Mouse (Mus musculus) leukemia stem cell, adult 10-12 weeks (primary cell): ENCODE data around the gene Klrc2. TPM values are rescaled to one million over a fixed set of nuclear protein-coding genes. Genes with fewer than 3 reads are reported as not detected.

Source experiments
- polyA plus RNA-seq: library from polyadenylated mRNA; stranded (reverse); fragments of >175 nt; gene quantifications from 2 replicates; pipeline ENCODE4 v1.2.3, GENCODE M21; 2012; ENCODE audit warnings: low replicate concordance

Klrc2 gene
- polyA plus RNA-seq: not detected in 2 replicates

DNA sequence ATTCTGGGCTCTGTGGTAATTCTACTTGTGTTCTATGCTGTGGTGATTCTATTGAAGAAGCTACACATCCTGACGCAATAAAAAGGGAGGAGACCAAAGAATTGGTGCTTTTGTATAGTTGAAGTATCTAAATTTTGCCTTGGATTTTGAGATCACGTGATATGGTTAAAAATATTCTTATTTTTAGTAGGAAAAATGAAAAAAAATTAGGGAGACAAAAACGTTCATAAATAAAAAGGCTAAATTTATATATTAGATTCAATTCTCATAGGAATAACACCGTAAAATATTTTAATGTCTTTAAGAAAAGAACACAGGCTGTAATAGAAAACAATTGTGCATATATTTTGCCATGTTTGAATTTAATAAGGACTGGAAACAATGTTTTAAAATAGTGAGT, at the start of gene Klrc2:
Gene Klrc2 (minus strand): TSS at position 101 of the 400 bp plus-strand sequence.

GRCm38 (mm10) chr6:129678873-129679272, 18.4 kb upstream of the Klrc2 start, which contains the start of gene Klrc1:
TSS of gene Klrc1 (minus strand) at chr6:129678973.

DNA sequence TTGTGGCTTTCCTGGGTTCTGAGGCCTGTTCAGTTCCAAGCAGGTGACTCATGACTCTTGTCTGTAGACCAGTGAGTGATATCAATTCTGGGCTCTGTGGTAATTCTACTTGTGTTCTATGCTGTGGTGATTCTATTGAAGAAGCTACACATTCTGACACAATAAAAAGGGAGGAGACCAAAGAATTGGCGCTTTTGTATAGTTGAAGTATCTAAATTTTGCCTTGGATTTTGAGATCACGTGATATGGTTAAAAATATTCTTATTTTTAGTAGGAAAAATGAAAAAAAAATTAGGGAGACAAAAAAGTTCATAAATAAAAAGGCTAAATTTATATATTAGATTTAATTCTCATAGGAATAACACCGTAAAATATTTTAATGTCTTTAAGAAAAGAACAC, 17.3 kb downstream of the Klrc2 start, which contains the start of gene Klrc3:
Gene Klrc3 (minus strand): TSS at position 101 of the 400 bp plus-strand sequence.

DNA sequence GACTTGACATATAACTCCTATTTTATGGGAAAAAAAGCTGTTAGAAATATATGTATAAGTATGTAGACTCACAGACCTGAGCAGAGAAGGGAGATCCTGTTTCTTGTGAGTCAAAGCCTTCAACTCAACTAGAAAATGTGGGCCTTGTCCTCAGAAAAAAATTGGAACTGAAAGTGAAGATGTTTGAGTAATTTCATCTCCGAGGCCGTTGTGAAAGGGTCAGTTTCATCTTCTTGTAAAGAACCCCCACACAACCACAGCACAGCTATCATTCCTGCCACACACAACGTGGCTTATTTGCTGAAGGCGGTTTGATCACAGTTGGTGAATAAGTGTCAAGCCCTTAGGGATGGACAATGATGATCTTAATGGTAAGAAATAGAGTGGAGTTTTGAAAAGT, 36.8 kb downstream of the Klrc2 start, which contains the start of gene Klrk1:
Gene Klrk1 (minus strand): TSS at position 130 of the 400 bp plus-strand sequence.

Other genes with a start within 250 kb of the Klrc2 start
- 0.09 TPM in 1 of 2 replicates, not detected in the other for gene Clec1a, start 208.7 kb downstream of the Klrc2 start, polyA plus RNA-seq
- gene Olr1, start 153.5 kb downstream of the Klrc2 start, polyA plus RNA-seq: 0.05 TPM in 1 of 2 replicates, not detected in the other
- not detected in 2 replicates for gene Tmem52b, start 148.1 kb downstream of the Klrc2 start, polyA plus RNA-seq
- gene Gabarapl1, start 127.5 kb downstream of the Klrc2 start, polyA plus RNA-seq: 26.4 and 34.8 TPM in 2 replicates
- 0.14 and 0.34 TPM in 2 replicates for gene Klre1, start 82.8 kb downstream of the Klrc2 start, polyA plus RNA-seq
- 0.39 TPM in 1 of 2 replicates, not detected in the other for gene Klrd1, start 68.9 kb downstream of the Klrc2 start, polyA plus RNA-seq
- 0.25 and 0.89 TPM in 2 replicates for gene Klrk1, start 36.8 kb downstream of the Klrc2 start, polyA plus RNA-seq
- not detected in 2 replicates for gene Klrc3, start 17.4 kb downstream of the Klrc2 start, polyA plus RNA-seq
- 0.23 and 0.90 TPM in 2 replicates for gene Klrc1, start 18.3 kb upstream of the Klrc2 start, polyA plus RNA-seq
- 0.23 TPM in 1 of 2 replicates, not detected in the other for gene Klri1, start 56.4 kb upstream of the Klrc2 start, polyA plus RNA-seq
- gene Klri2, start 79.8 kb upstream of the Klrc2 start, polyA plus RNA-seq: not detected in 2 replicates
- not detected in 2 replicates for gene Gm156, start 123.6 kb upstream of the Klrc2 start, polyA plus RNA-seq
- gene Gm17631, start 202.0 kb upstream of the Klrc2 start, polyA plus RNA-seq: not detected in 2 replicates
- 0.15 and 0.16 TPM in 2 replicates for gene Klra17, start 216.0 kb upstream of the Klrc2 start, polyA plus RNA-seq